Mouse (Mus musculus): ENCODE data around the gene Axdnd1. TPM values are rescaled to one million over a fixed set of nuclear protein-coding genes. Genes with fewer than 3 reads are reported as not detected.

Axdnd1 gene
- polyA plus RNA-seq, 1 experiment from 2014 or later = 0.36 TPM

- Histone ChIP-seq H3K4me2 (replicated peaks; ENCODE audit: low read depth, low read length) (no peak within 1 kb of the TSS), H3K36me3 (ENCODE audit: insufficient read depth, low read length) (no peaks in the 10 kb centered on the region), H3K27ac (ENCODE audit: low read length) (no peak within 1 kb of the TSS), H3K27me3 (ENCODE audit: insufficient read depth, low read length) (no peaks in the 10 kb centered on the region), H3K9ac (replicated peaks; ENCODE audit: low read length) (no peak within 1 kb of the TSS), H3K9me3 (ENCODE audit: low read length) (0 out of 2 replicates have a peak, but pooled peaks cover 2% of the 10 kb centered on the region), H3K4me3 (ENCODE audit: low read length) (no peak within 1 kb of the TSS), H3K4me1 (ENCODE audit: insufficient read depth, low read length) (no peaks in the 10 kb centered on the region)
- no peak for ATAC-seq (ENCODE audit: low FRiP score, low TSS enrichment)
- 88% methylated on average over 8 of the region's 8 CpGs for WGBS
Observed at GRCm38 (mm10) chr1:156365740-156366139, 55.2 kb downstream of the Axdnd1 start, which contains the start of gene Gm2000. Gene Gm2000 (plus strand): TSS chr1:156366040.

- Histone ChIP-seq H3K27me3 (ENCODE audit: insufficient read depth, low read length) (no peaks in the 10 kb centered on the region), H3K4me2 (replicated peaks; ENCODE audit: low read depth, low read length) (no peak overlapping the region), H3K27ac (ENCODE audit: low read length) (no peak overlapping the region), H3K4me1 (ENCODE audit: insufficient read depth, low read length) (no peaks in the 10 kb centered on the region), H3K9me3 (ENCODE audit: low read length) (no peaks in the 10 kb centered on the region), H3K9ac (replicated peaks; ENCODE audit: low read length) (no peak overlapping the region), H3K36me3 (ENCODE audit: insufficient read depth, low read length) (no peaks in the 10 kb centered on the region), H3K4me3 (ENCODE audit: low read length) (no peak overlapping the region)
- ATAC-seq (ENCODE audit: low FRiP score, low TSS enrichment) = no peak
- WGBS = 81% methylated on average over 2 of the region's 2 CpGs
Observed at GRCm38 (mm10) chr1:156352466-156352865, 68.5 kb downstream of the Axdnd1 start.

- H3K4me3 ChIP-seq (ENCODE audit: low read length) = no peak overlapping the region
- ATAC-seq (ENCODE audit: low FRiP score, low TSS enrichment) = no peak
Observed at GRCm38 (mm10) chr1:156350441-156350840, 70.5 kb downstream of the Axdnd1 start.

GRCm38 (mm10) chr1:156349031-156349430, 71.9 kb downstream of the Axdnd1 start:
- Histone ChIP-seq H3K4me2 (replicated peaks; ENCODE audit: low read depth, low read length) (no peak overlapping the region), H3K9me3 (ENCODE audit: low read length) (no peaks in the 10 kb centered on the region), H3K27ac (ENCODE audit: low read length) (no peak overlapping the region), H3K4me1 (ENCODE audit: insufficient read depth, low read length) (no peaks in the 10 kb centered on the region), H3K36me3 (ENCODE audit: insufficient read depth, low read length) (no peaks in the 10 kb centered on the region), H3K27me3 (ENCODE audit: insufficient read depth, low read length) (no peaks in the 10 kb centered on the region), H3K4me3 (ENCODE audit: low read length) (no peak overlapping the region), H3K9ac (replicated peaks; ENCODE audit: low read length) (no peak overlapping the region)
- 77% methylated on average over 4 of the region's 4 CpGs for WGBS
- no peak for ATAC-seq (ENCODE audit: low FRiP score, low TSS enrichment)

More at GRCm38 (mm10) chr1:156350441-156350840, 70.5 kb downstream of the Axdnd1 start:
- Histone ChIP-seq H3K9me3 (ENCODE audit: low read length) (no peaks in the 10 kb centered on the region), H3K4me2 (replicated peaks; ENCODE audit: low read depth, low read length) (no peak overlapping the region), H3K27ac (ENCODE audit: low read length) (no peak overlapping the region), H3K36me3 (ENCODE audit: insufficient read depth, low read length) (no peaks in the 10 kb centered on the region), H3K27me3 (ENCODE audit: insufficient read depth, low read length) (no peaks in the 10 kb centered on the region), H3K9ac (replicated peaks; ENCODE audit: low read length) (no peak overlapping the region), H3K4me1 (ENCODE audit: insufficient read depth, low read length) (no peaks in the 10 kb centered on the region)
- WGBS = 87% methylated on average over 4 of the region's 4 CpGs

GRCm38 (mm10) chr1:156345633-156346032, 75.3 kb downstream of the Axdnd1 start:
- 83% methylated on average over 4 of the region's 4 CpGs for WGBS
- Histone ChIP-seq H3K4me1 (ENCODE audit: insufficient read depth, low read length) (no peaks in the 10 kb centered on the region), H3K27me3 (ENCODE audit: insufficient read depth, low read length) (no peaks in the 10 kb centered on the region), H3K36me3 (ENCODE audit: insufficient read depth, low read length) (no peaks in the 10 kb centered on the region), H3K4me2 (replicated peaks; ENCODE audit: low read depth, low read length) (no peak overlapping the region), H3K9ac (replicated peaks; ENCODE audit: low read length) (no peak overlapping the region), H3K9me3 (ENCODE audit: low read length) (no peaks in the 10 kb centered on the region), H3K4me3 (ENCODE audit: low read length) (no peak overlapping the region), H3K27ac (ENCODE audit: low read length) (no peak overlapping the region)
- no peak for ATAC-seq (ENCODE audit: low FRiP score, low TSS enrichment)

- WGBS = 68% methylated on average over 4 of the region's 4 CpGs
- H3K27me3 ChIP-seq (ENCODE audit: insufficient read depth, low read length) = no peaks in the 10 kb centered on the region
Observed at GRCm38 (mm10) chr1:156344433-156344832, 76.5 kb downstream of the Axdnd1 start.

GRCm38 (mm10) chr1:156340847-156341246, 80.1 kb downstream of the Axdnd1 start:
- WGBS = 68% methylated on average over 4 of the region's 4 CpGs
- Histone ChIP-seq H3K27ac (ENCODE audit: low read length) (no peak overlapping the region), H3K36me3 (ENCODE audit: insufficient read depth, low read length) (no peaks in the 10 kb centered on the region), H3K4me3 (ENCODE audit: low read length) (no peak overlapping the region), H3K9me3 (ENCODE audit: low read length) (no peaks in the 10 kb centered on the region), H3K9ac (replicated peaks; ENCODE audit: low read length) (no peak overlapping the region), H3K4me1 (ENCODE audit: insufficient read depth, low read length) (no peaks in the 10 kb centered on the region), H3K4me2 (replicated peaks; ENCODE audit: low read depth, low read length) (no peak overlapping the region), H3K27me3 (ENCODE audit: insufficient read depth, low read length) (no peaks in the 10 kb centered on the region)
- ATAC-seq (ENCODE audit: low FRiP score, low TSS enrichment) = no peak

More at GRCm38 (mm10) chr1:156344433-156344832, 76.5 kb downstream of the Axdnd1 start:
- no peak for ATAC-seq (ENCODE audit: low FRiP score, low TSS enrichment)
- no peak overlapping the region for H3K9ac ChIP-seq (replicated peaks; ENCODE audit: low read length)
- no peaks in the 10 kb centered on the region for H3K4me1 ChIP-seq (ENCODE audit: insufficient read depth, low read length)
- H3K4me2 ChIP-seq (replicated peaks; ENCODE audit: low read depth, low read length) = no peak overlapping the region
- H3K9me3 ChIP-seq (ENCODE audit: low read length) = no peaks in the 10 kb centered on the region
- H3K4me3 ChIP-seq (ENCODE audit: low read length) = no peak overlapping the region
- no peak overlapping the region for H3K27ac ChIP-seq (ENCODE audit: low read length)
- H3K36me3 ChIP-seq (ENCODE audit: insufficient read depth, low read length) = no peaks in the 10 kb centered on the region

GRCm38 (mm10) chr1:156323126-156323525, 97.8 kb downstream of the Axdnd1 start:
- WGBS = 83% methylated on average over 9 of the region's 9 CpGs

GRCm38 (mm10) chr1:156310630-156311029, 110.3 kb downstream of the Axdnd1 start, which contains the start of gene Nphs2:
Gene Nphs2 (plus strand): TSS chr1:156310727.
- ATAC-seq (ENCODE audit: low FRiP score, low TSS enrichment) = no peak
- no peaks in the 10 kb centered on the region for H3K9me3 ChIP-seq (ENCODE audit: low read length)
- H3K27ac ChIP-seq (ENCODE audit: low read length) = no peak within 1 kb of the TSS
- peak within 1 kb of the TSS; percentile 52 for H3K4me2 ChIP-seq (replicated peaks; ENCODE audit: low read depth, low read length)
- peaks cover 43% of the 10 kb centered on the region for H3K27me3 ChIP-seq (ENCODE audit: insufficient read depth, low read length)
- peaks cover 3% of the 10 kb centered on the region; the same call in 1 of the 2 replicates for H3K4me1 ChIP-seq (ENCODE audit: insufficient read depth, low read length)
- no peak within 1 kb of the TSS; the same call in 1 of the 2 replicates for H3K9ac ChIP-seq (replicated peaks; ENCODE audit: low read length)
- H3K36me3 ChIP-seq (ENCODE audit: insufficient read depth, low read length) = no peaks in the 10 kb centered on the region
- 4% methylated on average over 29 of the region's 29 CpGs for WGBS
- peak within 1 kb of the TSS; percentile 38 for H3K4me3 ChIP-seq (ENCODE audit: low read length)

More at GRCm38 (mm10) chr1:156323126-156323525, 97.8 kb downstream of the Axdnd1 start:
- Histone ChIP-seq H3K36me3 (ENCODE audit: insufficient read depth, low read length) (no peaks in the 10 kb centered on the region), H3K9me3 (ENCODE audit: low read length) (no peaks in the 10 kb centered on the region), H3K4me1 (ENCODE audit: insufficient read depth, low read length) (no peaks in the 10 kb centered on the region), H3K4me2 (replicated peaks; ENCODE audit: low read depth, low read length) (no peak overlapping the region), H3K9ac (replicated peaks; ENCODE audit: low read length) (no peak overlapping the region), H3K27ac (ENCODE audit: low read length) (no peak overlapping the region), H3K4me3 (ENCODE audit: low read length) (no peak overlapping the region), H3K27me3 (ENCODE audit: insufficient read depth, low read length) (no peaks in the 10 kb centered on the region)
- ATAC-seq (ENCODE audit: low FRiP score, low TSS enrichment) = no peak

GRCm38 (mm10) chr1:156308595-156308994, 112.4 kb downstream of the Axdnd1 start:
- 0 out of 2 replicates have a peak overlapping the region, but pooled peaks have one; percentile 1 for H3K27ac ChIP-seq (ENCODE audit: low read length)
- 66% methylated on average over 1 of the region's 1 CpGs for WGBS
- peaks cover 59% of the 10 kb centered on the region for H3K27me3 ChIP-seq (ENCODE audit: insufficient read depth, low read length)
- H3K4me3 ChIP-seq (ENCODE audit: low read length) = no peak overlapping the region
- H3K9ac ChIP-seq (replicated peaks; ENCODE audit: low read length) = no peak overlapping the region
- H3K36me3 ChIP-seq (ENCODE audit: insufficient read depth, low read length) = no peaks in the 10 kb centered on the region
- H3K4me1 ChIP-seq (ENCODE audit: insufficient read depth, low read length) = peaks cover 3% of the 10 kb centered on the region; the same call in 1 of the 2 replicates
- H3K4me2 ChIP-seq (replicated peaks; ENCODE audit: low read depth, low read length) = no peak overlapping the region
- no peaks in the 10 kb centered on the region for H3K9me3 ChIP-seq (ENCODE audit: low read length)
- ATAC-seq (ENCODE audit: low FRiP score, low TSS enrichment) = no peak

Measured in kidney, embryonic 16.5 days (tissue).